Mouse (Mus musculus): ENCODE results near the gene Ganc. TPM values are rescaled to one million over a fixed set of nuclear protein-coding genes. Genes with fewer than 3 reads are reported as not detected.

The Ganc gene
- total and polyA plus RNA-seq, 2 experiments from 2014 or later, result 6.0 to 7.9 TPM

DNA sequence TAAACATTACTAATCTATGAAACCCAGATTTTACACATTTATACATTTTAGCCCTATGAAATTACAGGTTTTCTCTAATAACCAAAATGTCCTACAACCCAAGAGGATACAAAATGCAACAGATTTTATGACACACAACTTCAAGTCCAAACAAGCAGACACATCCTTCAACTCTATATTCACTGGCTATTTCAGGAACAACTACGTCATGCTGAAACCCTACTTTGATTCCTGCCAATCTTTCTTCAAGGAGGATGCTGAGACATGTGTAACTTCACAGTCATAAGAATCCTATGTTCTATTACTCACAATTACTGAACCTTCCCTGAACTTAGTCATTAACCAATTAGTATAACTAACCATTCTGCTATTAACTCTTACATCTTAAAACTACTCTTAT is 16.4 kb upstream of the Ganc start:
- H3K27ac ChIP-seq (ENCODE audit: low read depth, low read length), result no peak overlapping the region
- no peak overlapping the region for H3K9ac ChIP-seq (replicated peaks; ENCODE audit: low read length, poor library complexity, severe bottlenecking)
- no peaks in the 10 kb centered on the region for H3K4me1 ChIP-seq (ENCODE audit: insufficient read depth, low read length)
- H3K9me3 ChIP-seq (ENCODE audit: low read length), result no peaks in the 10 kb centered on the region
- peaks cover 40% of the 10 kb centered on the region for H3K36me3 ChIP-seq (ENCODE audit: insufficient read depth, low read length)
- DNase-seq (ENCODE audit: low spot score) (no peak), ATAC-seq (ENCODE audit: low FRiP score) (no peak)
- WGBS, result 98% methylated on average over 1 of the region's 1 CpGs
- TF ChIP-seq CTCF (IDR thresholded peaks at IDR 0.05), result no peak
- no peak overlapping the region for H3K4me3 ChIP-seq (ENCODE audit: low read depth, low read length)
- H3K27me3 ChIP-seq (ENCODE audit: insufficient read depth, low read length), result no peaks in the 10 kb centered on the region
- H3K4me2 ChIP-seq (ENCODE audit: low read depth, low read length, poor library complexity, severe bottlenecking), result no peak overlapping the region

DNA sequence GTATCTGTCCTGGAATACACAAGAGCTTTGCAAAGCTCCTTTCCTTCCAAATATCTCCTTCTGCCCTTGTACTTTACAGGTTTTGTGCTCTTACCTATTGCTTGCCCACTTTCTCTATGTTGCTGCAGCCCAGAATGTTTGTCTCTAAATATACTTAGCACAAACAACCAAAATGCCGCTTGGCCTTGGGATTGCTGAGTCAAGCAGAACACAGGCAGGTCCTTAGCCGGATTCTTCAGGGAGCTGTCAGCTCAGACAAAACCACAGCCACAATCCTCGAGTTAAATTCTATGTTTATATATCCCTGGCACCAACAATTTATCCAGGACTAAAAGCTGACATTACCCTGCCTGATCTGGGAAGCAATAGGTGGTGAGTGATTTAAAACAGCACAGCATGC is 14.3 kb upstream of the Ganc start:
- peaks cover 42% of the 10 kb centered on the region for H3K36me3 ChIP-seq (ENCODE audit: insufficient read depth, low read length)
- no peak for ATAC-seq (ENCODE audit: low FRiP score)
- no peak overlapping the region for H3K9ac ChIP-seq (replicated peaks; ENCODE audit: low read length, poor library complexity, severe bottlenecking)
- no peak overlapping the region for H3K4me3 ChIP-seq (ENCODE audit: low read depth, low read length)
- H3K27me3 ChIP-seq (ENCODE audit: insufficient read depth, low read length), result no peaks in the 10 kb centered on the region
- H3K4me1 ChIP-seq (ENCODE audit: insufficient read depth, low read length), result no peaks in the 10 kb centered on the region
- DNase-seq (ENCODE audit: low spot score), result no peak
- no peak overlapping the region for H3K4me2 ChIP-seq (ENCODE audit: low read depth, low read length, poor library complexity, severe bottlenecking)
- TF ChIP-seq CTCF (IDR thresholded peaks at IDR 0.05), result no peak
- H3K9me3 ChIP-seq (ENCODE audit: low read length), result no peaks in the 10 kb centered on the region
- H3K27ac ChIP-seq (ENCODE audit: low read depth, low read length), result no peak overlapping the region
- 94% methylated on average over 3 of the region's 3 CpGs for WGBS

DNA sequence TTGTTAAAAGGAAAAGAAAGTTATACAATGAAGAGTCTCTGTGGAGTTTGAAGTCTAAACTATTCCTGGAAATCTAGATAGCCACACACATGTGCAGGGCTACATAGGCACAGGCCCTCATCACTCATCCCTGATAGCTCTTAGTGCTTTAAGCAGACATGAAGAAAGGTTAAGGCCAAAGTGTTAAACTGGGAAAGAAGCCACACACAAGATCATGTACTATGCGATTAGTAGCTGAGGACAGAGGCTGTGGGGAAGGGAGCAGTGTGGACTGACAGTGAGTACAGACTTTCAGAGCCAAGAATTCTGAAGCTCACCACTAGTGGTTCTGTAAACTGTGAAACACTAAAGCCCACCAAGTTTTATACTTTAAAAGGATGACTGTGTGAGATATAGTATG is 12.8 kb upstream of the Ganc start:
- WGBS, result 98% methylated on average over 1 of the region's 1 CpGs
- no peak for DNase-seq (ENCODE audit: low spot score)
- Histone ChIP-seq H3K4me3 (ENCODE audit: low read depth, low read length) (no peak overlapping the region), H3K4me1 (ENCODE audit: insufficient read depth, low read length) (no peaks in the 10 kb centered on the region), H3K27ac (ENCODE audit: low read depth, low read length) (no peak overlapping the region), H3K9me3 (ENCODE audit: low read length) (no peaks in the 10 kb centered on the region), H3K4me2 (ENCODE audit: low read depth, low read length, poor library complexity, severe bottlenecking) (no peak overlapping the region), H3K9ac (replicated peaks; ENCODE audit: low read length, poor library complexity, severe bottlenecking) (no peak overlapping the region), H3K27me3 (ENCODE audit: insufficient read depth, low read length) (no peaks in the 10 kb centered on the region), H3K36me3 (ENCODE audit: insufficient read depth, low read length) (peaks cover 41% of the 10 kb centered on the region)
- no peak for TF ChIP-seq CTCF (IDR thresholded peaks at IDR 0.05)
- ATAC-seq (ENCODE audit: low FRiP score), result no peak

DNA sequence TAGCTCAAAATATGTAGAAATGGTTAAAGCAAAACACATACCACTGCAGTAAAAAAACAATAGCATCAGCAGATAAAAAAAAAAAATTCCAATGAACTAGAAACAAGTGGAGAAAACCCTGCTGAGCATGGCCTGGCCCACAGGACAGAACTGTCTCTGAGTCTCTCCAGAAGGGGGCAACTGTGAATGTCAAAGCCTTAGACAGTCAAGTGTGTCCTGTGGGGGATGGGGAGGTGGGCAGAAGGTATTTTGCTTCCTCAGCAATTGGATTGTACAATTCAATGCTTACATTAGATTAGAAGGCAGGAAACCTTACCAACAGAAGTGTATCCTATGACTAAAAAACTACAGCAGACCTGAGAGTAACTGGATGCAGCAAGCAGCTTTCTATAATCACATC is 11.3 kb upstream of the Ganc start:
- Histone ChIP-seq H3K4me2 (ENCODE audit: low read depth, low read length, poor library complexity, severe bottlenecking) (no peak overlapping the region), H3K4me3 (ENCODE audit: low read depth, low read length) (no peak overlapping the region), H3K4me1 (ENCODE audit: insufficient read depth, low read length) (no peaks in the 10 kb centered on the region), H3K27ac (ENCODE audit: low read depth, low read length) (no peak overlapping the region), H3K9me3 (ENCODE audit: low read length) (no peaks in the 10 kb centered on the region), H3K27me3 (ENCODE audit: insufficient read depth, low read length) (no peaks in the 10 kb centered on the region), H3K36me3 (ENCODE audit: insufficient read depth, low read length) (peaks cover 49% of the 10 kb centered on the region), H3K9ac (replicated peaks; ENCODE audit: low read length, poor library complexity, severe bottlenecking) (no peak overlapping the region)
- no peak for DNase-seq (ENCODE audit: low spot score)
- TF ChIP-seq CTCF (IDR thresholded peaks at IDR 0.05), result no peak
- ATAC-seq (ENCODE audit: low FRiP score), result no peak

DNA sequence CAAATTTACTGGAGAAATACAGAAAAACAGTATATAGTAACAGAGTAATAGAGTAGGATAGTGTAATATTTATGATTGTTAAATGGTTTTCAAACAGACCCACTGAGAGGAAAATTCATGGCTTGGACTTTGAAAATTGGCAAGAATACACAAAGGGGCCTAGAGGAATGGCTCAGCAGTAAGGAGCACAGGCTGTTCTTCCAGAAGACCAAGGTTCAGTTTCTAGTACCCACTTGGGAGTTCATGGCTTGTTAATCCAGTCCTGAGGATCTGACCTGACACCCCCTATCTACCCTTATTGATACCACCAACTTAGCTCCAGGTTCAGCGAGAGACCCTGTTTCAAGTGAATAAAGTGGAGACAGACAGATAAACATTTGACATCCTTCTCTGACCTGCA is 5.7 kb upstream of the Ganc start:
- DNase-seq (ENCODE audit: low spot score) (no peak), ATAC-seq (ENCODE audit: low FRiP score) (no peak)
- Histone ChIP-seq H3K9ac (replicated peaks; ENCODE audit: low read length, poor library complexity, severe bottlenecking) (no peak overlapping the region), H3K36me3 (ENCODE audit: insufficient read depth, low read length) (peaks cover 18% of the 10 kb centered on the region), H3K27me3 (ENCODE audit: insufficient read depth, low read length) (no peaks in the 10 kb centered on the region), H3K4me2 (ENCODE audit: low read depth, low read length, poor library complexity, severe bottlenecking) (no peak overlapping the region), H3K4me1 (ENCODE audit: insufficient read depth, low read length) (peaks cover 3% of the 10 kb centered on the region; the same call in 1 of the 2 replicates), H3K9me3 (ENCODE audit: low read length) (no peaks in the 10 kb centered on the region), H3K4me3 (ENCODE audit: low read depth, low read length) (no peak overlapping the region), H3K27ac (ENCODE audit: low read depth, low read length) (no peak overlapping the region)
- TF ChIP-seq CTCF (IDR thresholded peaks at IDR 0.05), result no peak
- 95% methylated on average over 1 of the region's 1 CpGs for WGBS

DNA sequence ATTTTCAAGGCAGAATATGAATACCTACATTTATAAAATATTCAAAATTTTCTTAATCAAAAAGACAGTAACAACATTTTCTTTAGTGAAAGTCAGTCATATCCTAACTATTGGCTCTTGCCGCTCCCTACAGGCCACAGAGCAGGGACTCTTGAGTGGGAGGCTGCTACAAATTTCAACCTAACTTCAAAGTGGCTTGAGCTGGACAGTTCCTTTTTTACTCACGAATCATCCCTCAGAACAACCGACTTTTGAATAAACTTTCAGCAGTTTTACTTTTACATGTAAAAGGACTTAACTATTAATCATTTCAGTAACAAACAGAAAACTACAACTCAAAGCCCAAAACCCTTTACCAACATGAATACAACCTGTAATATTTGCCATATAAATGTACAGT is 883 bp upstream of the Ganc start:
- Histone ChIP-seq H3K4me2 (ENCODE audit: low read depth, low read length, poor library complexity, severe bottlenecking) (peak overlapping the region; percentile 57), H3K27ac (ENCODE audit: low read depth, low read length) (no peak overlapping the region), H3K4me1 (ENCODE audit: insufficient read depth, low read length) (peaks cover 3% of the 10 kb centered on the region; the same call in 1 of the 2 replicates), H3K4me3 (ENCODE audit: low read depth, low read length) (peak overlapping the region; percentile 54; the same call in 1 of the 2 replicates), H3K9me3 (ENCODE audit: low read length) (no peaks in the 10 kb centered on the region), H3K9ac (replicated peaks; ENCODE audit: low read length, poor library complexity, severe bottlenecking) (peak overlapping the region; percentile 71; the same call in 1 of the 2 replicates), H3K36me3 (ENCODE audit: insufficient read depth, low read length) (no peaks in the 10 kb centered on the region), H3K27me3 (ENCODE audit: insufficient read depth, low read length) (no peaks in the 10 kb centered on the region)
- no peak for TF ChIP-seq CTCF (IDR thresholded peaks at IDR 0.05)
- 63% methylated on average over 3 of the region's 3 CpGs for WGBS
- no peak for ATAC-seq (ENCODE audit: low FRiP score)
- no peak for DNase-seq (ENCODE audit: low spot score)

All from midbrain, postnatal 0 days (tissue).